Mouse (Mus musculus) cortical plate, adult 2 months (tissue): ENCODE data around the gene Ccdc144b.

ENCODE experiments used
- CTCF ChIP-seq: fragments of 200-500 bp; IDR thresholded peaks from 2 replicates; pipeline ENCODE4 v1.5.1; 2011; ENCODE audit warnings: mild to moderate bottlenecking, control low read depth, low read length; ENCODE audit not compliant: insufficient read depth; ENCODE audit errors: extremely low read depth
- POLR2A ChIP-seq: fragments of 200-500 bp; IDR thresholded peaks from 2 replicates; pipeline ENCODE4 v1.6.1; 2011; ENCODE audit warnings: mild to moderate bottlenecking, low read length, control low read depth; ENCODE audit not compliant: insufficient read depth; ENCODE audit errors: extremely low read depth

DNA sequence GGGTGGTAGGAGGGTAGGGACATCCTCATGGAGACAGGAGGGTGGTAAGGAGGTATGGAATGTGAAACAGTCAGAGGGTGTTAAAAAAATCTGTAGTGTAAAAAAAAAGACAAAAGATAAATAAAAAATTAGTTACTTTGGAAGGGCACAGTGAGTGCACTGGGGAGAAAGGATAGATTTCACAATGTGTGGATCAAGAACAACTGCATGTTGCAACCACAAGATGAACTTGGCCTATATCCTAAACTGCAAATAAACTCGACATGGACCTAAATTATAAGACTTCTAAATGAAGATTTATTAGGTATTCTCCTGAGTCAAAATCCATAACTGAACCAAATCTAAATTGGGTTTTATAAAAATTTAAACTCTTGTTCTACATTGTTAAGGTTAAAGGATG is 4.2 kb downstream of the Ccdc144b start:
- TF ChIP-seq CTCF (no peak), POLR2A (no peak)
